Mouse (Mus musculus) effector memory CD4-positive, alpha-beta T cell, adult 7 months (primary cell): ENCODE results near the gene Gm3532. TPM values are rescaled to one million over a fixed set of nuclear protein-coding genes. Genes with fewer than 3 reads are reported as not detected.

Experiments used
- polyA plus RNA-seq: library from polyadenylated mRNA; unstranded; fragments of 100-300 nt; shearing (Covaris generic); gene quantifications from one replicate; pipeline ENCODE4 v1.2.1, GENCODE M21; 2017

Gene Gm3532
- not detected for polyA plus RNA-seq

GRCm38 (mm10) chr14:5538196-5538595, at the start of gene Gm3532:
Gm3532 (plus strand) TSS chr14:5538496.

GRCm38 (mm10) chr14:5501374-5501773, 36.9 kb upstream of the Gm3532 start, which contains the start of gene Gm3488:
Gm3488 (plus strand) TSS chr14:5501674.

Other genes with a start within 250 kb of the Gm3532 start
- not detected for gene Gm3542, start 203.6 kb upstream of the Gm3532 start, polyA plus RNA-seq
- gene Gm3500, start 149.4 kb upstream of the Gm3532 start, polyA plus RNA-seq = not detected
- not detected for gene Gm3194, start 83.0 kb upstream of the Gm3532 start, polyA plus RNA-seq
- not detected for gene Gm8246, start 60.7 kb upstream of the Gm3532 start, polyA plus RNA-seq
- gene Gm3187, start 54.3 kb upstream of the Gm3532 start, polyA plus RNA-seq = not detected
- not detected for gene Gm3488, start 36.8 kb upstream of the Gm3532 start, polyA plus RNA-seq
- not detected for gene Gm8265, start 94.5 kb downstream of the Gm3532 start, polyA plus RNA-seq
- gene Gm9603, start 149.0 kb downstream of the Gm3532 start, polyA plus RNA-seq = not detected
- gene Gm3373, start 203.1 kb downstream of the Gm3532 start, polyA plus RNA-seq = not detected